Mouse (Mus musculus): ENCODE results near the gene Cysltr1. TPM values are rescaled to one million over a fixed set of nuclear protein-coding genes. Genes with fewer than 3 reads are reported as not detected.

Gene Cysltr1
- polyA plus RNA-seq, 1 experiment from 2014 or later, result 1.9 TPM

- no peaks in the 10 kb centered on the region for H3K36me3 ChIP-seq
- no peak overlapping the region for H3K27ac ChIP-seq
- no peaks in the 10 kb centered on the region for H3K4me1 ChIP-seq
- H3K4me3 ChIP-seq, result no peak overlapping the region
- H3K9ac ChIP-seq, result no peak overlapping the region
- H3K9me3 ChIP-seq, result no peaks in the 10 kb centered on the region
- 21% methylated on average over 3 of the region's 3 CpGs for WGBS
- ATAC-seq (ENCODE audit: low FRiP score, low read depth), result no peak
- no peak overlapping the region for H3K4me2 ChIP-seq (replicated peaks)
- peaks cover 6% of the 10 kb centered on the region; the same call in 1 of the 2 replicates for H3K27me3 ChIP-seq
These were observed 24.5 kb downstream of the Cysltr1 start for GRCm38 (mm10) chrX:106578966-106579365.

DNA sequence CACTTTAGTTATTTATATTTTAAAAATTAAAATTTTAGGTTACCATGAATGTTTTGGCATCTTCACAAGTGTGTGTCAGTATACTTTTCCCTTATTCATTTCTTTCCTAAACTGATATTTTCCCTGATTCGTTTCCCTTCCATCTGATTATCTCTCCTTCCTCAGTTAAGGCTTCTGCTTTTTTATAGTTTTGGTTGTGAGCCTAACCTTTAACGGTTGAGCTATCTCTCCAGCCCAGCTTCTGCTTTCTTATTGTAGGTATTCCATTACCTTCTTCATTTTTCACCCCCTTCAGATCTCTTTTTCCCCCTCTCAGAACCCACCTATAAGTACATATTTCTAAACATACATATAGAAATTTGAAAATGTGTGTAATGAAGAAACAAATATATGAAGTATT, 48.0 kb downstream of the Cysltr1 start:
- Histone ChIP-seq H3K9me3 (no peaks in the 10 kb centered on the region), H3K27me3 (no peaks in the 10 kb centered on the region), H3K4me3 (no peak overlapping the region), H3K4me1 (no peaks in the 10 kb centered on the region), H3K27ac (no peak overlapping the region), H3K36me3 (no peaks in the 10 kb centered on the region), H3K9ac (no peak overlapping the region), H3K4me2 (replicated peaks) (no peak overlapping the region)
- no peak for ATAC-seq (ENCODE audit: low FRiP score, low read depth)
- 81% methylated on average over 2 of the region's 2 CpGs for WGBS

GRCm38 (mm10) chrX:106536359-106536758, 67.1 kb downstream of the Cysltr1 start:
- ATAC-seq (ENCODE audit: low FRiP score, low read depth), result no peak
- Histone ChIP-seq H3K9ac (no peak overlapping the region), H3K4me1 (no peaks in the 10 kb centered on the region), H3K4me3 (no peak overlapping the region), H3K36me3 (no peaks in the 10 kb centered on the region), H3K9me3 (no peaks in the 10 kb centered on the region), H3K4me2 (replicated peaks) (no peak overlapping the region), H3K27ac (no peak overlapping the region), H3K27me3 (no peaks in the 10 kb centered on the region)
- 37% methylated on average over 3 of the region's 3 CpGs for WGBS

Other genes with a start within 250 kb of the Cysltr1 start
- gene Fndc3c1, start 118.3 kb downstream of the Cysltr1 start, polyA plus RNA-seq (2015; fragmentation: Nextera tagmentation; extraction: Ambion mirVana), result 18.1 and 20.0 TPM in 2 replicates
- gene Gm5127, start 20.5 kb downstream of the Cysltr1 start, polyA plus RNA-seq (2015; fragmentation: Nextera tagmentation; extraction: Ambion mirVana), result 0.10 and 0.18 TPM in 2 replicates
- gene Rtl3, start 237.0 kb upstream of the Cysltr1 start, polyA plus RNA-seq (2015; fragmentation: Nextera tagmentation; extraction: Ambion mirVana), result 70.1 and 78.5 TPM in 2 replicates

All from limb, embryonic 13.5 days (tissue).